Mouse (Mus musculus) myocyte (in vitro differentiated cells): ENCODE measurements around the gene Dynlt1c. TPM values are rescaled to one million over a fixed set of nuclear protein-coding genes. Genes with fewer than 3 reads are reported as not detected.
A peak's percentile ranks its signal among the peaks of the same experiment; 100 is the strongest.
"Not testable (repeated sequence)": the region's sequence is repeated elsewhere in the genome, so short reads cannot be mapped to it uniquely, and the experiment has no call there.

Experiments
- H3K27me3 ChIP-seq: one replicate; pipeline ENCODE4 v1.6.1; 2011; ENCODE audit not compliant: control insufficient read depth, insufficient read depth, insufficient read length
- H3K36me3 ChIP-seq: one replicate; pipeline ENCODE4 v1.6.1; 2011; ENCODE audit not compliant: control insufficient read depth, insufficient read depth
- H3K4me2 ChIP-seq: one replicate; pipeline ENCODE4 v1.6.1; 2011; ENCODE audit warnings: low read depth, control low read depth
- H3K4me3 ChIP-seq: one replicate; pipeline ENCODE4 v1.5.1; 2011; ENCODE audit warnings: mild to moderate bottlenecking, control low read depth, moderate library complexity
- H3K79me2 ChIP-seq: one replicate; pipeline ENCODE4 v1.6.1; 2011; ENCODE audit not compliant: control insufficient read depth, insufficient read depth
- H3ac ChIP-seq: one replicate; pipeline ENCODE4 v1.6.1; 2011; ENCODE audit not compliant: control insufficient read depth, insufficient read length
- E2F4 ChIP-seq: IDR thresholded peaks from one replicate; pipeline ENCODE4 v1.6.1; 2011; ENCODE audit warnings: mild to moderate bottlenecking, control low read depth, moderate library complexity; ENCODE audit not compliant: insufficient read depth
- MYOD1 ChIP-seq, 3 experiments: IDR thresholded peaks; one replicate each; pipeline ENCODE4 v1.6.1; 2011; ENCODE audit warnings: control low read depth in 2 of 3, low read depth in 2 of 3, mild to moderate bottlenecking in 2 of 3, moderate library complexity in 1 of 3; ENCODE audit not compliant: insufficient read length in 2 of 3, control insufficient read depth in 1 of 3
- POLR2A ChIP-seq: IDR thresholded peaks from one replicate; pipeline ENCODE4 v1.6.1; 2011; ENCODE audit warnings: low read depth, mild to moderate bottlenecking, control low read depth, moderate library complexity; ENCODE audit not compliant: insufficient read length
- POLR2AphosphoS2 ChIP-seq: IDR thresholded peaks from one replicate; pipeline ENCODE4 v1.6.1; 2011; ENCODE audit warnings: low read depth, control low read depth; ENCODE audit not compliant: insufficient read length
- polyA plus RNA-seq: library from polyadenylated mRNA; unstranded; fragments of >200 nt; fragmentation: generic; extraction: Trizol; gene quantifications from one replicate; pipeline ENCODE4 v1.2.1, GENCODE M21; 2012; ENCODE audit warnings: missing spikeins

Dynlt1c gene
- polyA plus RNA-seq, 1 experiment, result 11.4 TPM

GRCm38 (mm10) chr17:6644673-6645072 lies 43.2 kb downstream of the Dynlt1c start:
- H3K4me2 ChIP-seq, H3K4me3 ChIP-seq, H3K36me3 ChIP-seq, H3K27me3 ChIP-seq, H3K79me2 ChIP-seq, H3ac ChIP-seq: not testable (repeated sequence)

- not testable (repeated sequence) for H3K4me2 ChIP-seq, H3K79me2 ChIP-seq, H3K4me3 ChIP-seq, H3ac ChIP-seq, H3K36me3 ChIP-seq, H3K27me3 ChIP-seq
These were observed 44.2 kb downstream of the Dynlt1c start for GRCm38 (mm10) chr17:6645668-6646067.

GRCm38 (mm10) chr17:6646841-6647240 lies 45.4 kb downstream of the Dynlt1c start:
- H3K4me3 ChIP-seq, H3K36me3 ChIP-seq, H3K79me2 ChIP-seq, H3ac ChIP-seq, H3K4me2 ChIP-seq, H3K27me3 ChIP-seq: not testable (repeated sequence)

- H3ac ChIP-seq, H3K79me2 ChIP-seq, H3K4me2 ChIP-seq, H3K27me3 ChIP-seq, H3K4me3 ChIP-seq, H3K36me3 ChIP-seq: not testable (repeated sequence)
These were observed 46.0 kb downstream of the Dynlt1c start for GRCm38 (mm10) chr17:6647452-6647851.

GRCm38 (mm10) chr17:6650904-6651565 lies 49.6 kb downstream of the Dynlt1c start:
- not testable (repeated sequence) for H3K27me3 ChIP-seq, H3K79me2 ChIP-seq, H3K4me3 ChIP-seq, H3K36me3 ChIP-seq, H3K4me2 ChIP-seq, H3ac ChIP-seq

- not testable (repeated sequence) for H3ac ChIP-seq, H3K27me3 ChIP-seq, H3K79me2 ChIP-seq, H3K4me2 ChIP-seq, H3K4me3 ChIP-seq, H3K36me3 ChIP-seq
These were observed 52.0 kb downstream of the Dynlt1c start for GRCm38 (mm10) chr17:6653341-6653946.

- H3K36me3 ChIP-seq, H3K27me3 ChIP-seq, H3K79me2 ChIP-seq: not testable (repeated sequence)
- Histone ChIP-seq H3K4me3 (peak overlapping the region; percentile 35), H3K4me2 (peak overlapping the region; percentile 74), H3ac (peak overlapping the region; percentile 57)
- TF ChIP-seq POLR2A, result peak; percentile 59
- TF ChIP-seq E2F4, result peak; percentile 89
- peak; percentile 29 for TF ChIP-seq POLR2AphosphoS2
- peak in 1 of 3 experiments; percentile 6 for TF ChIP-seq MYOD1 (IDR thresholded peaks at IDR 0.05; ENCODE audit: control insufficient read depth in 1 of 3, insufficient read length in 2 of 3, low read depth in 2 of 3)
These were observed 53.6 kb downstream of the Dynlt1c start for GRCm38 (mm10) chr17:6655087-6655511.

GRCm38 (mm10) chr17:6655567-6656281 lies 54.3 kb downstream of the Dynlt1c start, which contains the start of gene Dynlt1f:
Gene Dynlt1f (minus strand): TSS chr17:6655900.
- peak within 1 kb of the TSS; percentile 77 for H3K4me2 ChIP-seq
- peak within 1 kb of the TSS; percentile 57 for H3ac ChIP-seq

GRCm38 (mm10) chr17:6656471-6656870 lies 55.0 kb downstream of the Dynlt1c start:
- H3K4me2 ChIP-seq, H3K27me3 ChIP-seq, H3K79me2 ChIP-seq, H3ac ChIP-seq, H3K36me3 ChIP-seq: not testable (repeated sequence)
- H3K4me3 ChIP-seq, result peak overlapping the region; percentile 35

More at GRCm38 (mm10) chr17:6655567-6656281, 54.3 kb downstream of the Dynlt1c start, which contains the start of gene Dynlt1f:
- H3K4me3 ChIP-seq, result peak within 1 kb of the TSS; percentile 35
- H3K27me3 ChIP-seq, H3K36me3 ChIP-seq, H3K79me2 ChIP-seq: not testable (repeated sequence)

- not testable (repeated sequence) for H3K36me3 ChIP-seq, H3K27me3 ChIP-seq, H3ac ChIP-seq, H3K4me3 ChIP-seq, H3K4me2 ChIP-seq, H3K79me2 ChIP-seq
These were observed 57.3 kb downstream of the Dynlt1c start, which contains the start of gene Sytl3 for GRCm38 (mm10) chr17:6658801-6659200. Gene Sytl3 (plus strand): TSS chr17:6659093.
